Comparison of ENCODE assay signal across 8 mouse cellular contexts in the genomic region with DNA sequence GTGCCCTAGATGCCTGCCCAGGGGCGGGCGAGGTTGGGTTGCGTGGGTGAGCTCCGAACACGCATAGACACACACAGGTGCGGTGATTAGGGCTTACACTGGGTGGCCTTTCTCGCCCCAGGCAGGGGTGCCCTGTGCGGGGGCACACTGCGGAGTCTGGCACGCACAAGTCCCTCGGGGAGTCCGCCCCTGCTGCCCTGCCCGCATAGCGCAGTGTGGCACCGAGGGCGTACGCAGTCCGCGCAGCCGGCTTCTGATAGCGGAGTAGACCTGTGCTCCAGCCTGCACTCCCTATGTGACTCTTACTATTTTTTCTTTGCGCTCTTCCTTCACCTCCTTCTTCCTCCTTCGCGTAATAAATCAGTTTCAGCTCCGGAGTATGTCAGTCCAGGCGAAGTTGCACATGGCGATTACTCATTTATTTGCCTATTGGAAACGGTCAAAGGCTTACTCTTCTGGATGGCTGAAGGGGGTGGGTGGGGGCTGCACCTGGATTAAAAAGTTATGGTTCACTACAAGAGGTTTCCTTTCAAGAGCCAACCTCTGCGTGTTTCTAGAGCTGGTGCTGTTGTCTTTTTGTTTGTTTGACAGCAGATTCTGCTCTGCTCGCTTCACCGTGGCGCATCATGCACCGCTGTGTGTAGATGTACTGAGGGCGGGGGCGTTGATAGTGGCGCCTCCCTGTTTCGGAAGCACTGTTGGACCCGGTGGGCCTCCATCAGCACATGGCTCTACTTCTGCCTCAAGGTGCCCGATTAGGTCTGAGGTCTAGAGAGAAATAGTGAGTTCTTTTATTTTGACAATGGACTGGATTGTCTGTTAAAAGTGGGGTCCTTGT. TPM values are rescaled to one million over a fixed set of nuclear protein-coding genes. Genes with fewer than 3 reads are reported as not detected.
DNase-seq lines count a peak whose midpoint lies in the region; ATAC-seq lines count a peak whose summit lies in the region.

No protein-coding gene starts in this region.

- H3K36me3 ChIP-seq in kidney, embryonic 15.5 days, result no peaks in the 10 kb centered on the region

- H3K4me2 ChIP-seq in kidney, embryonic 15.5 days, result peak overlapping the region; percentile 92

- H3K9ac ChIP-seq in kidney, embryonic 15.5 days, result peak overlapping the region; percentile 85

- peak overlapping the region; percentile 92 for H3K4me3 ChIP-seq in kidney, embryonic 15.5 days (replicated peaks)

- peak; percentile 26 to 39 for DNase-seq in frontal cortex, postnatal 36 days (ENCODE audit: low spot score in 2 of 2)
- DNase-seq in frontal cortex, postnatal 25 days (ENCODE audit: low spot score in 2 of 2), result no peak
- peak; percentile 49 for DNase-seq in CD4-positive helper T cell, adult 2 months (ENCODE audit: low read depth, low spot score)
- DNase-seq in cerebellum, adult 18-20 months, result peak; percentile 41 to 59
- peak; percentile 54 for DNase-seq in mesoderm, embryonic 11.5 days (ENCODE audit: low read depth, low spot score)
- DNase-seq in testis, postnatal 10 days (ENCODE audit: low spot score), result peak; percentile 57

- peak overlapping the region; percentile 98 for H3K27ac ChIP-seq in kidney, embryonic 15.5 days

- under 1% methylated on average over 39 of the region's 39 CpGs for WGBS in kidney, embryonic 15.5 days

- H3K4me1 ChIP-seq in kidney, embryonic 15.5 days, result peaks cover 45% of the 10 kb centered on the region

- ATAC-seq in granulocyte monocyte progenitor cell, adult 5-6 weeks (replicated peaks; ENCODE audit: poor library complexity, severe bottlenecking), result peak; percentile 36
- ATAC-seq in kidney, embryonic 15.5 days (replicated peaks; ENCODE audit: low FRiP score), result peak; percentile 64

- peaks cover 6% of the 10 kb centered on the region; the same call in 1 of the 2 replicates for H3K27me3 ChIP-seq in kidney, embryonic 15.5 days

- no peaks in the 10 kb centered on the region for H3K9me3 ChIP-seq in kidney, embryonic 15.5 days (replicated peaks)

RNA-seq across cellular contexts. Expression of a gene that starts 1.4 kb away (rescaled TPM):
- total RNA-seq in granulocyte monocyte progenitor cell, adult 5-6 weeks (2014; fragmentation: Nextera tagmentation), result 1.7 and 2.2 TPM in 2 replicates
- 0.67 and 1.4 TPM in 2 replicates for total RNA-seq in granulocyte monocyte progenitor cell, adult 5-6 weeks (2017)
- 6.2 and 6.5 TPM in 2 replicates for polyA plus RNA-seq in kidney, embryonic 15.5 days (2015; fragmentation: Nextera tagmentation; extraction: Ambion mirVana)

Comparison
In these comparisons a context has a peak if more than half of its experiments do, and no peak if none do; other contexts are left out.
1. DNase-seq: peak in frontal cortex, postnatal 36 days (2 of 2), CD4-positive helper T cell, adult 2 months (single experiment), cerebellum, adult 18-20 months (2 of 2), mesoderm, embryonic 11.5 days (single experiment) and testis, postnatal 10 days (single experiment); none in frontal cortex, postnatal 25 days (0 of 2).